Mouse (Mus musculus) heart, adult 2 months (tissue): ENCODE results near the gene Ccr1l1.
A peak's percentile ranks its signal among the peaks of the same experiment; 100 is the strongest.

ENCODE experiments used
- CTCF ChIP-seq: fragments of 200-600 bp; IDR thresholded peaks from 2 replicates; pipeline ENCODE4 v1.8.1; 2022; ENCODE audit warnings: antibody characterized with exemption, mild to moderate bottlenecking, moderate library complexity
- EP300 ChIP-seq: fragments of 200-500 bp; IDR thresholded peaks from 2 replicates; pipeline ENCODE4 v1.6.1; 2011; ENCODE audit warnings: low read depth, low read length, control low read depth; ENCODE audit not compliant: insufficient read depth

GRCm38 (mm10) chr9:123928759-123929246 lies 49.4 kb downstream of the Ccr1l1 start:
- TF ChIP-seq EP300 (no peak), CTCF (peak; percentile 63)
